Mouse (Mus musculus) CH12.LX (cell line): ENCODE measurements around the gene Ethe1. TPM values are rescaled to one million over a fixed set of nuclear protein-coding genes. Genes with fewer than 3 reads are reported as not detected.
A peak's percentile ranks its signal among the peaks of the same experiment; 100 is the strongest.

Source experiments
- DNase-seq: peaks from one replicate; pipeline ENCODE4 v3.0.0-alpha.2; 2013; ENCODE audit errors: extremely low read depth
- H3K27ac ChIP-seq: 2 replicates; pipeline ENCODE4 v1.5.1; 2012; ENCODE audit warnings: low read depth, mild to moderate bottlenecking, control low read depth, moderate library complexity; ENCODE audit not compliant: insufficient read depth
- H3K27me3 ChIP-seq: replicated peaks from 2 replicates; pipeline ENCODE3; 2012; ENCODE audit warnings: inconsistent platforms
- H3K36me3 ChIP-seq, 2 experiments: replicated peaks in 1 of 2; 2 replicates each; pipeline versions ENCODE3 to v1.6.1; 2012; ENCODE audit warnings: inconsistent platforms in 1 of 2, low read length in 1 of 2, mild to moderate bottlenecking in 1 of 2, mixed read lengths in 1 of 2, moderate library complexity in 1 of 2; ENCODE audit not compliant: control insufficient read depth in 1 of 2, insufficient read depth in 1 of 2
- H3K4me1 ChIP-seq, 2 experiments: 2 replicates each; pipeline ENCODE4 v1.6.1; 2012; ENCODE audit warnings: inconsistent platforms in 1 of 2, moderate library complexity in 1 of 2; ENCODE audit not compliant: insufficient read depth in 2 of 2, control insufficient read depth in 1 of 2
- H3K4me2 ChIP-seq: 2 replicates; pipeline ENCODE4 v1.6.1; 2012; ENCODE audit warnings: low read depth, mild to moderate bottlenecking, control low read depth; ENCODE audit not compliant: poor library complexity, insufficient read depth, severe bottlenecking
- H3K4me3 ChIP-seq, 3 experiments: fragments of 150-350 bp in 1 of 3; sonication (generic) in 1 of 3; replicated peaks in 1 of 3; 2 replicates each; pipeline versions ENCODE3 to v1.5.1; 2011 to 2012; ENCODE audit warnings: low read depth in 2 of 3, low read length in 2 of 3, mild to moderate bottlenecking in 2 of 3, moderate library complexity in 2 of 3, control low read depth in 1 of 3, improper control_type of control experiment in 1 of 3, inconsistent platforms in 1 of 3, mixed read lengths in 1 of 3; ENCODE audit not compliant: poor library complexity in 1 of 3
- H3K79me2 ChIP-seq: replicated peaks from 2 replicates; pipeline ENCODE4 v1.6.1; 2012; ENCODE audit warnings: mild to moderate bottlenecking, moderate library complexity; ENCODE audit not compliant: control insufficient read depth, poor library complexity, insufficient read depth, severe bottlenecking; ENCODE audit errors: extremely low read depth
- H3K9ac ChIP-seq: 2 replicates; pipeline ENCODE4 v1.6.1; 2012; ENCODE audit warnings: low read depth, mild to moderate bottlenecking, control low read depth, moderate library complexity; ENCODE audit not compliant: insufficient read depth
- H3K9me3 ChIP-seq: replicated peaks from 2 replicates; pipeline ENCODE3; 2012; ENCODE audit warnings: low read length, inconsistent platforms, mixed read lengths
- BHLHE40 ChIP-seq: IDR thresholded peaks from 2 replicates; pipeline ENCODE4 v1.6.1; 2011; ENCODE audit warnings: mild to moderate bottlenecking, low read depth, low read length, improper control_type of control experiment
- CHD1 ChIP-seq: IDR thresholded peaks from 2 replicates; pipeline ENCODE4 v1.6.1; 2012; ENCODE audit warnings: low read depth, low read length, improper control_type of control experiment, inconsistent platforms
- CHD2 ChIP-seq: IDR thresholded peaks from 2 replicates; pipeline ENCODE4 v1.6.1; 2011; ENCODE audit warnings: low read length, improper control_type of control experiment
- CTCF ChIP-seq, 2 experiments: IDR thresholded peaks in 1 of 2; conservative IDR thresholded peaks in 1 of 2; 2 replicates each; pipeline ENCODE4 v1.5.1; 2011 to 2012; ENCODE audit warnings: low read depth in 2 of 2, low read length in 2 of 2, improper control_type of control experiment in 1 of 2, inconsistent platforms in 1 of 2, mild to moderate bottlenecking in 1 of 2, moderate library complexity in 1 of 2
- E2F4 ChIP-seq: IDR thresholded peaks from 2 replicates; pipeline ENCODE4 v1.6.1; 2011; ENCODE audit warnings: low read depth, low read length, improper control_type of control experiment; ENCODE audit not compliant: insufficient replicate concordance
- ELF1 ChIP-seq: IDR thresholded peaks from 2 replicates; pipeline ENCODE4 v1.6.1; 2014; ENCODE audit warnings: low read depth, mild to moderate bottlenecking, inconsistent platforms, low read length, improper control_type of control experiment
- EP300 ChIP-seq: IDR thresholded peaks from 2 replicates; pipeline ENCODE4 v1.6.1; 2011; ENCODE audit warnings: low read length, improper control_type of control experiment
- ETS1 ChIP-seq: conservative IDR thresholded peaks from 2 replicates; pipeline ENCODE4 v1.6.1; 2012; ENCODE audit warnings: low read depth, mild to moderate bottlenecking, inconsistent platforms, low read length, improper control_type of control experiment, moderate library complexity
- GABPA ChIP-seq: IDR thresholded peaks from 2 replicates; pipeline ENCODE4 v1.6.1; 2012; ENCODE audit warnings: low read depth, low read length, improper control_type of control experiment, inconsistent platforms; ENCODE audit not compliant: insufficient replicate concordance
- HCFC1 ChIP-seq: IDR thresholded peaks from 2 replicates; pipeline ENCODE4 v1.6.1; 2012; ENCODE audit warnings: low read depth, mild to moderate bottlenecking, inconsistent platforms, low read length, improper control_type of control experiment
- IRF4 ChIP-seq: IDR thresholded peaks from 2 replicates; pipeline ENCODE4 v1.6.1; 2014; ENCODE audit warnings: low read depth, mild to moderate bottlenecking, inconsistent platforms, low read length, improper control_type of control experiment
- JUN ChIP-seq: IDR thresholded peaks from 2 replicates; pipeline ENCODE4 v1.6.1; 2011; ENCODE audit warnings: low read depth, mild to moderate bottlenecking, low read length, improper control_type of control experiment, moderate library complexity; ENCODE audit not compliant: insufficient read depth
- JUND ChIP-seq: conservative IDR thresholded peaks from 2 replicates; pipeline ENCODE4 v1.6.1; 2011; ENCODE audit warnings: low read depth, low read length, improper control_type of control experiment
- KAT2A ChIP-seq: IDR thresholded peaks from 2 replicates; pipeline ENCODE4 v1.6.1; 2012; ENCODE audit warnings: low read length, improper control_type of control experiment, inconsistent platforms; ENCODE audit not compliant: insufficient replicate concordance
- MAFK ChIP-seq: IDR thresholded peaks from 2 replicates; pipeline ENCODE4 v1.6.1; 2011; ENCODE audit warnings: low read length, improper control_type of control experiment; ENCODE audit not compliant: insufficient replicate concordance
- MAX ChIP-seq: IDR thresholded peaks from 2 replicates; pipeline ENCODE4 v1.6.1; 2011; ENCODE audit warnings: low read length, improper control_type of control experiment
- MAZ ChIP-seq: IDR thresholded peaks from 2 replicates; pipeline ENCODE4 v1.6.1; 2012; ENCODE audit warnings: low read depth, mild to moderate bottlenecking, inconsistent platforms, low read length, improper control_type of control experiment, moderate library complexity
- MEF2A ChIP-seq: IDR thresholded peaks from 2 replicates; pipeline ENCODE4 v1.6.1; 2014; ENCODE audit warnings: low read depth, mild to moderate bottlenecking, inconsistent platforms, low read length, improper control_type of control experiment, borderline replicate concordance
- MXI1 ChIP-seq: IDR thresholded peaks from 2 replicates; pipeline ENCODE4 v1.6.1; 2011; ENCODE audit warnings: mild to moderate bottlenecking, low read depth, low read length, improper control_type of control experiment
- MYC ChIP-seq: IDR thresholded peaks from 2 replicates; pipeline ENCODE4 v1.6.1; 2011; ENCODE audit warnings: low read depth, mild to moderate bottlenecking, improper control_type of control experiment, low read length
- NELFE ChIP-seq: IDR thresholded peaks from 2 replicates; pipeline ENCODE4 v1.6.1; 2011; ENCODE audit warnings: low read depth, low read length, improper control_type of control experiment
- NRF1 ChIP-seq: IDR thresholded peaks from 2 replicates; pipeline ENCODE4 v1.6.1; 2014; ENCODE audit warnings: low read depth, mild to moderate bottlenecking, inconsistent platforms, low read length, improper control_type of control experiment, moderate library complexity
- PAX5 ChIP-seq: IDR thresholded peaks from 2 replicates; pipeline ENCODE4 v1.6.1; 2012; ENCODE audit warnings: low read length, inconsistent platforms, mixed read lengths
- POLR2A ChIP-seq: IDR thresholded peaks from 2 replicates; pipeline ENCODE4 v1.6.1; 2011; ENCODE audit warnings: low read depth, mild to moderate bottlenecking, improper control_type of control experiment, low read length
- POLR2AphosphoS2 ChIP-seq: IDR thresholded peaks from 2 replicates; pipeline ENCODE4 v1.6.1; 2011; ENCODE audit warnings: low read depth, low read length, improper control_type of control experiment
- RAD21 ChIP-seq: IDR thresholded peaks from 2 replicates; pipeline ENCODE4 v1.6.1; 2011; ENCODE audit warnings: low read depth, mild to moderate bottlenecking, low read length, improper control_type of control experiment, moderate library complexity
- RCOR1 ChIP-seq: conservative IDR thresholded peaks from 2 replicates; pipeline ENCODE4 v1.6.1; 2012; ENCODE audit warnings: low read depth, mild to moderate bottlenecking, inconsistent platforms, low read length, improper control_type of control experiment
- SIN3A ChIP-seq: IDR thresholded peaks from 2 replicates; pipeline ENCODE4 v1.6.1; 2012; ENCODE audit warnings: low read length, improper control_type of control experiment, inconsistent platforms
- SMC3 ChIP-seq: IDR thresholded peaks from 2 replicates; pipeline ENCODE4 v1.6.1; 2011; ENCODE audit warnings: low read depth, low read length, improper control_type of control experiment
- TBP ChIP-seq: conservative IDR thresholded peaks from 2 replicates; pipeline ENCODE4 v1.6.1; 2011; ENCODE audit warnings: low read depth, low read length, improper control_type of control experiment
- TCF12 ChIP-seq: IDR thresholded peaks from 2 replicates; pipeline ENCODE4 v1.6.1; 2014; ENCODE audit warnings: low read depth, mild to moderate bottlenecking, inconsistent platforms, low read length, improper control_type of control experiment
- UBTF ChIP-seq: IDR thresholded peaks from 2 replicates; pipeline ENCODE4 v1.6.1; 2012; ENCODE audit warnings: low read depth, mild to moderate bottlenecking, inconsistent platforms, low read length, improper control_type of control experiment, moderate library complexity
- USF1 ChIP-seq: IDR thresholded peaks from 2 replicates; pipeline ENCODE4 v1.6.1; 2014; ENCODE audit warnings: low read depth, mild to moderate bottlenecking, inconsistent platforms, low read length, improper control_type of control experiment
- USF2 ChIP-seq: conservative IDR thresholded peaks from 2 replicates; pipeline ENCODE4 v1.6.1; 2011; ENCODE audit warnings: low read depth, low read length, improper control_type of control experiment
- ZC3H11A ChIP-seq: IDR thresholded peaks from 2 replicates; pipeline ENCODE4 v1.6.1; 2012; ENCODE audit warnings: low read depth, mild to moderate bottlenecking, inconsistent platforms, low read length, improper control_type of control experiment
- ZKSCAN1 ChIP-seq: IDR thresholded peaks from 2 replicates; pipeline ENCODE4 v1.6.1; 2012; ENCODE audit warnings: low read depth, inconsistent platforms, low read length, improper control_type of control experiment, borderline replicate concordance
- ZMIZ1 ChIP-seq: IDR thresholded peaks from 2 replicates; pipeline ENCODE4 v1.6.1; 2012; ENCODE audit warnings: low read depth, mild to moderate bottlenecking, inconsistent platforms, low read length, improper control_type of control experiment
- ZNF384 ChIP-seq: IDR thresholded peaks from 2 replicates; pipeline ENCODE4 v1.6.1; 2012; ENCODE audit warnings: low read depth, low read length, improper control_type of control experiment, inconsistent platforms
- dilution Hi-C: fragments of 300-500 bp; cut with MboI; formaldehyde crosslinking; loops from 2 replicates; pipeline ENCODE4 v1.14.3; 2020; ENCODE audit warnings: low sequenced_read_pairs; ENCODE audit not compliant: extremely low pct_unique_long_range_greater_than_20kb, extremely low pct_ligation_motif_present
- in situ Hi-C: fragments of 300-500 bp; cut with MboI; formaldehyde crosslinking; loops from 3 replicates; pipeline ENCODE4 v1.14.3; 2019; ENCODE audit warnings: low sequenced_read_pairs, low pct_ligation_motif_present, low pct_unique_long_range_greater_than_20kb, mixed read lengths
- polyA plus RNA-seq: library from polyadenylated mRNA; unstranded; fragments of >175 nt; gene quantifications from 2 replicates; pipeline ENCODE4 v1.2.1, GENCODE M21; 2012; ENCODE audit warnings: low read depth; ENCODE audit not compliant: insufficient read length
- total RNA-seq, 2 experiments: library from RNA; depleted of rRNA; stranded (reverse); fragments of 300-350 nt in 1 of 2; fragments of >200 nt in 1 of 2; gene quantifications; 2 replicates each; pipeline ENCODE4 v1.2.3; 2012 to 2014

The Ethe1 gene
- total and polyA plus RNA-seq, 3 experiments = 22.8 to 32.0 (median 24.1) TPM

GRCm38 (mm10) chr7:24640450-24640849, 53.1 kb downstream of the Ethe1 start:
- TF ChIP-seq RCOR1 = no peak
- no peak for TF ChIP-seq POLR2AphosphoS2
- TF ChIP-seq EP300 = peak; percentile 63
- TF ChIP-seq CTCF (conservative IDR thresholded peaks at IDR 0.05 in 1 of 2, IDR thresholded peaks at IDR 0.05 in 1 of 2; ENCODE audit: low read depth in 2 of 2, low read length in 2 of 2) = no peak
- TF ChIP-seq MAZ = no peak
- no peak for TF ChIP-seq NELFE
- no peak; the same call in 1 of the 2 replicates for TF ChIP-seq ETS1
- no peak for TF ChIP-seq RAD21
- TF ChIP-seq JUN = no peak
- TF ChIP-seq NRF1 = no peak
- 0 out of 2 replicates have a peak, but pooled peaks have one; percentile 33 for TF ChIP-seq ELF1
- no peak for TF ChIP-seq UBTF
- TF ChIP-seq USF2 = no peak
- TF ChIP-seq ZKSCAN1 = no peak
- no peak for TF ChIP-seq CHD2
- peak; percentile 52; the same call in 1 of the 2 replicates for TF ChIP-seq MEF2A
- TF ChIP-seq SIN3A = 0 out of 2 replicates have a peak, but pooled peaks have one; percentile 26
- no peak for TF ChIP-seq TBP
- TF ChIP-seq KAT2A = no peak
- no peak for TF ChIP-seq GABPA
- no peak for TF ChIP-seq POLR2A
- TF ChIP-seq JUND = no peak
- TF ChIP-seq MAFK = no peak
- peak; percentile 74 for TF ChIP-seq IRF4
- no peak for TF ChIP-seq ZMIZ1
- TF ChIP-seq CHD1 = no peak
- TF ChIP-seq HCFC1 = no peak
- TF ChIP-seq PAX5 = no peak
- no peak for TF ChIP-seq E2F4
- TF ChIP-seq ZC3H11A = no peak
- peak; percentile 26; the same call in 1 of the 2 replicates for TF ChIP-seq TCF12
- peak; percentile 47; the same call in 1 of the 2 replicates for TF ChIP-seq MAX
- TF ChIP-seq MXI1 = no peak
- peak; percentile 26; the same call in 1 of the 2 replicates for TF ChIP-seq BHLHE40
- 0 out of 2 replicates have a peak, but pooled peaks have one; percentile 19 for TF ChIP-seq MYC
- TF ChIP-seq SMC3 = no peak
- TF ChIP-seq USF1 = no peak
- no peak for TF ChIP-seq ZNF384
- Histone ChIP-seq H3K79me2 (no peaks in the 10 kb centered on the region), H3K9ac (no peak overlapping the region; the same call in 1 of the 2 replicates), H3K4me1 (peaks cover 18 to 19% of the 10 kb centered on the region in 2 experiments), H3K4me2 (peak overlapping the region; percentile 53), H3K36me3 (no peaks in the 10 kb centered on the region), H3K9me3 (no peaks in the 10 kb centered on the region), H3K27ac (no peak overlapping the region), H3K4me3 (peak overlapping the region in 2 of 3 experiments; percentile 3 to 6), H3K27me3 (peaks cover 11% of the 10 kb centered on the region)
- in situ Hi-C loops = loop anchor here (10.0 kb wide), 1 partner anchor 106 kb away; the partner anchor contains the start of gene Irgq
- peak; percentile 65 for DNase-seq
- dilution Hi-C loops = no loop called here
